ENCODE assay signal across 24 mouse cellular contexts in genomic region chrX:164459205-164459878, GRCm38 (mm10). TPM values are rescaled to one million over a fixed set of nuclear protein-coding genes. Genes with fewer than 3 reads are reported as not detected.
A peak's percentile ranks its signal among the peaks of the same experiment; 100 is the strongest.
DNase-seq lines count a peak whose midpoint lies in the region; ATAC-seq and TF ChIP-seq lines count a peak whose summit lies in the region.
"Had no signal": no experiment of that assay in that cellular context is flagged by ENCODE, and none has a peak within 500 bp of the region (broad histone marks: within the 10 kb centered on the region; RNA-seq: fewer than 3 reads in every experiment).

No protein-coding gene starts in this region.

- H3K4me3 ChIP-seq in kidney, adult 2 months (ENCODE audit: insufficient read depth, low read depth, low read length), result no peak overlapping the region
- no peak overlapping the region for H3K4me3 ChIP-seq in liver, embryonic 14.5 days (ENCODE audit: insufficient read depth in 1 of 2, low read depth in 2 of 2, low read length in 2 of 2)
- no peak overlapping the region for H3K4me3 ChIP-seq in MEL (ENCODE audit: control insufficient read depth in 1 of 2, insufficient read depth in 1 of 2, low read depth in 2 of 2, low read length in 2 of 2)
- H3K4me3 ChIP-seq: embryonic facial prominence, embryonic 13.5 days; limb, embryonic 13.5 days had no signal

- no peaks in the 10 kb centered on the region for H3K79me2 ChIP-seq in MEL (ENCODE audit: control insufficient read depth, insufficient read depth, low read length, poor library complexity)

- no peak for TF ChIP-seq POLR2A in kidney, adult 2 months (IDR thresholded peaks at IDR 0.05; ENCODE audit: low read depth, low read length)
- no peak for TF ChIP-seq POLR2A in MEL (IDR thresholded peaks at IDR 0.05; ENCODE audit: control insufficient read depth in 1 of 2, insufficient read depth in 1 of 2, low read depth in 1 of 2, low read length in 2 of 2, poor library complexity in 1 of 2)

- H3K4me1 ChIP-seq in kidney, adult 2 months (ENCODE audit: control insufficient read depth, insufficient read depth, low read length), result peaks cover 2% of the 10 kb centered on the region; the same call in 1 of the 2 replicates
- H3K4me1 ChIP-seq in liver, embryonic 14.5 days (replicated peaks; ENCODE audit: control insufficient read depth in 2 of 2, insufficient read depth in 2 of 2, low read length in 1 of 2), result no peaks in the 10 kb centered on the region
- H3K4me1 ChIP-seq in MEL (ENCODE audit: control insufficient read depth in 1 of 2, insufficient read depth in 2 of 2, low read length in 2 of 2), result no peaks in the 10 kb centered on the region
- H3K4me1 ChIP-seq: embryonic facial prominence, embryonic 13.5 days; limb, embryonic 13.5 days had no signal

- H3K27me3 ChIP-seq in kidney, adult 2 months (replicated peaks; ENCODE audit: control insufficient read depth, insufficient read depth, low read length), result no peaks in the 10 kb centered on the region
- no peaks in the 10 kb centered on the region for H3K27me3 ChIP-seq in liver, embryonic 14.5 days (ENCODE audit: control insufficient read depth, insufficient read depth, low read length)
- no peaks in the 10 kb centered on the region for H3K27me3 ChIP-seq in MEL (ENCODE audit: control insufficient read depth in 1 of 2, insufficient read depth in 2 of 2, low read length in 2 of 2)

- H3K4me2 ChIP-seq in liver, embryonic 14.5 days (ENCODE audit: low read depth), result no peak overlapping the region
- H3K4me2 ChIP-seq: embryonic facial prominence, embryonic 13.5 days; heart, embryonic 11.5 days; lung, embryonic 14.5 days; midbrain, embryonic 11.5 days had no signal

- H3K9ac ChIP-seq in liver, embryonic 14.5 days (replicated peaks), result no peak overlapping the region
- no peak overlapping the region for H3K9ac ChIP-seq in MEL (ENCODE audit: control insufficient read depth, low read depth, low read length, poor library complexity, severe bottlenecking)
- H3K9ac ChIP-seq: embryonic facial prominence, embryonic 13.5 days; limb, embryonic 13.5 days; lung, embryonic 14.5 days had no signal

- no peaks in the 10 kb centered on the region for H3K36me3 ChIP-seq in kidney, adult 2 months (ENCODE audit: control insufficient read depth, insufficient read depth, low read length)
- H3K36me3 ChIP-seq in liver, embryonic 14.5 days (replicated peaks; ENCODE audit: control insufficient read depth, insufficient read depth, low read depth), result no peaks in the 10 kb centered on the region
- no peaks in the 10 kb centered on the region for H3K36me3 ChIP-seq in MEL (ENCODE audit: control insufficient read depth in 1 of 2, insufficient read depth in 2 of 2, low read length in 2 of 2)
- H3K36me3 ChIP-seq: embryonic facial prominence, embryonic 13.5 days; G1E; limb, embryonic 13.5 days had no signal

- peak; percentile 27 for DNase-seq in kidney, adult 2 months
- no peak for DNase-seq in kidney, postnatal 4 days
- DNase-seq in liver, embryonic 14.5 days (ENCODE audit: low read depth in 3 of 3, low spot score in 3 of 3), result no peak
- DNase-seq in liver (no peak), MEL (ENCODE audit: low read depth, low spot score) (peak; percentile 44)
- DNase-seq in right cerebral cortex, adult 18-20 months, result no peak
- DNase-seq: cerebellum, adult 9-11 months; gastrocnemius, postnatal 36 days; heart, postnatal 10 days; lung, embryonic 14.5 days; right cerebral cortex, postnatal 4 days had no signal

- no peak overlapping the region for H3K27ac ChIP-seq in kidney, adult 2 months (ENCODE audit: insufficient read depth, low read depth, low read length)
- H3K27ac ChIP-seq in liver, embryonic 14.5 days, result no peak overlapping the region
- H3K27ac ChIP-seq in MEL (ENCODE audit: control insufficient read depth, low read depth, low read length), result no peak overlapping the region
- H3K27ac ChIP-seq: embryonic facial prominence, embryonic 13.5 days; limb, embryonic 13.5 days; macrophage had no signal

- 43% methylated on average over 6 of the region's 6 CpGs for WGBS in kidney, adult 2 months
- WGBS in liver, embryonic 14.5 days (ENCODE audit: insufficient replicate concordance), result 44% methylated on average over 6 of the region's 6 CpGs

- no peak for ATAC-seq in liver, embryonic 14.5 days (ENCODE audit: insufficient read depth)
- peak; percentile 69 for ATAC-seq in megakaryocyte progenitor cell, adult 5-6 weeks (replicated peaks; ENCODE audit: poor library complexity)
- ATAC-seq: forebrain, embryonic 14.5 days; inflammation-experienced regulatory T-cells, adult 6 months had no signal

- peak; percentile 14 for TF ChIP-seq RAD21 in MEL (IDR thresholded peaks at IDR 0.05; ENCODE audit: low read depth, low read length)

- H3K9me3 ChIP-seq in liver, embryonic 14.5 days (ENCODE audit: control insufficient read depth, low read length), result no peaks in the 10 kb centered on the region
- H3K9me3 ChIP-seq in MEL (replicated peaks; ENCODE audit: insufficient read depth, low read length), result no peaks in the 10 kb centered on the region
- H3K9me3 ChIP-seq: embryonic facial prominence, embryonic 13.5 days; G1E; limb, embryonic 13.5 days had no signal

- TF ChIP-seq CTCF in kidney, adult 2 months (conservative IDR thresholded peaks at IDR 0.05; ENCODE audit: insufficient read depth, insufficient read length, low read depth, low read length), result no peak; the same call in 1 of the 2 replicates
- 0 out of 2 replicates have a peak, but pooled peaks have one; percentile 5 for TF ChIP-seq CTCF in liver, embryonic 14.5 days (IDR thresholded peaks at IDR 0.05; ENCODE audit: low read depth)
- peak in 2 of 3 experiments; percentile 17 to 43; a peak in 2 of 6 replicates for TF ChIP-seq CTCF in MEL (IDR thresholded peaks at IDR 0.05 in 2 of 3, conservative IDR thresholded peaks at IDR 0.05 in 1 of 3; ENCODE audit: control insufficient read depth in 1 of 3, insufficient read depth in 1 of 3, low read depth in 2 of 3, low read length in 3 of 3, poor library complexity in 1 of 3, severe bottlenecking in 1 of 3)

- no peak for TF ChIP-seq EP300 in liver, embryonic 14.5 days (IDR thresholded peaks at IDR 0.05; ENCODE audit: low read depth)
- TF ChIP-seq EP300 in MEL (IDR thresholded peaks at IDR 0.05; ENCODE audit: low read depth in 1 of 2, low read length in 2 of 2), result no peak

TF ChIP-seq in MEL, 35 proteins besides CTCF, POLR2A, EP300 and RAD21:
- no peak for TF ChIP-seq TAL1 (IDR thresholded peaks at IDR 0.05; ENCODE audit: low read length)
- TF ChIP-seq SMC3 (IDR thresholded peaks at IDR 0.05; ENCODE audit: low read depth, low read length), result peak; percentile 44

RNA-seq across cellular contexts. Expression of gene Asb11, which starts 22.5 kb away (rescaled TPM):
- polyA plus RNA-seq in kidney, adult 2 months (2012; rRNA removed), result 0.87 and 1.9 TPM in 2 replicates
- 0.06 TPM in 1 of 2 replicates, not detected in the other for polyA plus RNA-seq in liver, embryonic 14.5 days (2012; rRNA removed)
- polyA plus RNA-seq in liver, embryonic 14.5 days (2014; fragmentation: Nextera tagmentation; extraction: Ambion mirVana), result not detected in 2 replicates
- total RNA-seq in MEL (2012; rRNA removed), result 1.7 and 2.5 TPM in 2 replicates
- polyA plus RNA-seq in MEL (2012; ENCODE audit: insufficient read depth in 1 of 2, insufficient read length in 2 of 2, low read depth in 1 of 2, low replicate concordance in 2 of 2, missing spikeins in 1 of 2), result 1 to 10 TPM in 1 of 2 experiments, not detected in 1; 3.2 TPM
- not detected in 2 replicates for total RNA-seq in megakaryocyte progenitor cell, adult 5-6 weeks (2015)
- total RNA-seq in megakaryocyte progenitor cell, adult 5-6 weeks (2017), result not detected in 2 replicates
- polyA plus RNA-seq: embryonic facial prominence, embryonic 13.5 days; forebrain, embryonic 14.5 days; G1E; hindbrain, embryonic 11.5 days; inflammation-experienced regulatory T-cells, adult 6 months; limb, embryonic 13.5 days; lung, embryonic 14.5 days; macrophage; midbrain, embryonic 11.5 days had no signal

RNA-seq across cellular contexts. Expression of gene Piga, which starts 39.8 kb away (rescaled TPM):
- 3.2 and 3.8 TPM in 2 replicates for polyA plus RNA-seq in kidney, adult 2 months (2012; rRNA removed)
- 8.2 and 9.0 TPM in 2 replicates for polyA plus RNA-seq in liver, embryonic 14.5 days (2012; rRNA removed)
- 11.5 and 14.4 TPM in 2 replicates for polyA plus RNA-seq in liver, embryonic 14.5 days (2014; fragmentation: Nextera tagmentation; extraction: Ambion mirVana)
- 21.5 and 22.1 TPM in 2 replicates for total RNA-seq in MEL (2012; rRNA removed)
- polyA plus RNA-seq in MEL (2012; ENCODE audit: insufficient read depth in 1 of 2, insufficient read length in 2 of 2, low read depth in 1 of 2, low replicate concordance in 2 of 2, missing spikeins in 1 of 2), result 10 to 100 TPM; 30.0 to 41.2 TPM
- total RNA-seq in megakaryocyte progenitor cell, adult 5-6 weeks (2015), result 14.4 and 18.6 TPM in 2 replicates
- 23.3 and 27.8 TPM in 2 replicates for total RNA-seq in megakaryocyte progenitor cell, adult 5-6 weeks (2017)

RNA-seq across cellular contexts. Expression of gene Asb9, which starts 46.8 kb away (rescaled TPM):
- polyA plus RNA-seq in kidney, adult 2 months (2012; rRNA removed), result 54.9 and 57.8 TPM in 2 replicates
- polyA plus RNA-seq in liver, embryonic 14.5 days (2012; rRNA removed), result 0.05 TPM in 1 of 2 replicates, not detected in the other
- not detected in 2 replicates for polyA plus RNA-seq in liver, embryonic 14.5 days (2014; fragmentation: Nextera tagmentation; extraction: Ambion mirVana)
- total RNA-seq in MEL (2012; rRNA removed), result not detected in 2 replicates
- polyA plus RNA-seq in MEL (2012; ENCODE audit: insufficient read depth in 1 of 2, insufficient read length in 2 of 2, low read depth in 1 of 2, low replicate concordance in 2 of 2, missing spikeins in 1 of 2), result not detected
- total RNA-seq in megakaryocyte progenitor cell, adult 5-6 weeks (2015), result not detected in 2 replicates
- total RNA-seq in megakaryocyte progenitor cell, adult 5-6 weeks (2017), result not detected in 2 replicates
- total RNA-seq: G1E; gastrocnemius, postnatal 36 days; heart, postnatal 10 days; layer of hippocampus, postnatal 14 days; left cerebral cortex, postnatal 14 days had no signal
- polyA plus RNA-seq: cortical plate, adult 2 months; forebrain, embryonic 14.5 days; G1E; inflammation-experienced regulatory T-cells, adult 6 months; lung, embryonic 14.5 days; macrophage had no signal

Comparison
In these comparisons a context has a peak if more than half of its experiments do, and no peak if none do; other contexts are left out.
1. DNase-seq: peak in kidney, adult 2 months (single experiment) and MEL (single experiment); none in kidney, postnatal 4 days (0 of 2), liver, embryonic 14.5 days (0 of 3), liver (single experiment) and right cerebral cortex, adult 18-20 months (single experiment).
2. RNA of gene Asb9, which starts 46.8 kb away (polyA plus RNA-seq): 54.9 to 57.8 TPM in kidney, adult 2 months; 0.05 TPM in liver, embryonic 14.5 days and not detected in MEL; every median in the first group is over 10 times any median in the second.